Mouse (Mus musculus) CH12.LX (cell line): Measurements from ENCODE around the gene Cib1. TPM values are rescaled to one million over a fixed set of nuclear protein-coding genes. Genes with fewer than 3 reads are reported as not detected.

ENCODE experiments used
- DNase-seq: peaks from one replicate; pipeline ENCODE4 v3.0.0-alpha.2; 2013; ENCODE audit errors: extremely low read depth
- H3K27ac ChIP-seq: 2 replicates; pipeline ENCODE4 v1.5.1; 2012; ENCODE audit warnings: low read depth, mild to moderate bottlenecking, control low read depth, moderate library complexity; ENCODE audit not compliant: insufficient read depth
- H3K27me3 ChIP-seq: replicated peaks from 2 replicates; pipeline ENCODE3; 2012; ENCODE audit warnings: inconsistent platforms
- H3K36me3 ChIP-seq, 2 experiments: replicated peaks in 1 of 2; 2 replicates each; pipeline versions ENCODE3 to v1.6.1; 2012; ENCODE audit warnings: inconsistent platforms in 1 of 2, low read length in 1 of 2, mild to moderate bottlenecking in 1 of 2, mixed read lengths in 1 of 2, moderate library complexity in 1 of 2; ENCODE audit not compliant: control insufficient read depth in 1 of 2, insufficient read depth in 1 of 2
- H3K4me1 ChIP-seq, 2 experiments: 2 replicates each; pipeline ENCODE4 v1.6.1; 2012; ENCODE audit warnings: inconsistent platforms in 1 of 2, moderate library complexity in 1 of 2; ENCODE audit not compliant: insufficient read depth in 2 of 2, control insufficient read depth in 1 of 2
- H3K4me2 ChIP-seq: 2 replicates; pipeline ENCODE4 v1.6.1; 2012; ENCODE audit warnings: low read depth, mild to moderate bottlenecking, control low read depth; ENCODE audit not compliant: poor library complexity, insufficient read depth, severe bottlenecking
- H3K4me3 ChIP-seq, 3 experiments: fragments of 150-350 bp in 1 of 3; sonication (generic) in 1 of 3; replicated peaks in 1 of 3; 2 replicates each; pipeline versions ENCODE3 to v1.5.1; 2011 to 2012; ENCODE audit warnings: low read depth in 2 of 3, low read length in 2 of 3, mild to moderate bottlenecking in 2 of 3, moderate library complexity in 2 of 3, control low read depth in 1 of 3, improper control_type of control experiment in 1 of 3, inconsistent platforms in 1 of 3, mixed read lengths in 1 of 3; ENCODE audit not compliant: poor library complexity in 1 of 3
- H3K79me2 ChIP-seq: replicated peaks from 2 replicates; pipeline ENCODE4 v1.6.1; 2012; ENCODE audit warnings: mild to moderate bottlenecking, moderate library complexity; ENCODE audit not compliant: control insufficient read depth, poor library complexity, insufficient read depth, severe bottlenecking; ENCODE audit errors: extremely low read depth
- H3K9ac ChIP-seq: 2 replicates; pipeline ENCODE4 v1.6.1; 2012; ENCODE audit warnings: low read depth, mild to moderate bottlenecking, control low read depth, moderate library complexity; ENCODE audit not compliant: insufficient read depth
- H3K9me3 ChIP-seq: replicated peaks from 2 replicates; pipeline ENCODE3; 2012; ENCODE audit warnings: low read length, inconsistent platforms, mixed read lengths
- BHLHE40 ChIP-seq: IDR thresholded peaks from 2 replicates; pipeline ENCODE4 v1.6.1; 2011; ENCODE audit warnings: mild to moderate bottlenecking, low read depth, low read length, improper control_type of control experiment
- CHD1 ChIP-seq: IDR thresholded peaks from 2 replicates; pipeline ENCODE4 v1.6.1; 2012; ENCODE audit warnings: low read depth, low read length, improper control_type of control experiment, inconsistent platforms
- CHD2 ChIP-seq: IDR thresholded peaks from 2 replicates; pipeline ENCODE4 v1.6.1; 2011; ENCODE audit warnings: low read length, improper control_type of control experiment
- CTCF ChIP-seq, 2 experiments: IDR thresholded peaks in 1 of 2; conservative IDR thresholded peaks in 1 of 2; 2 replicates each; pipeline ENCODE4 v1.5.1; 2011 to 2012; ENCODE audit warnings: low read depth in 2 of 2, low read length in 2 of 2, improper control_type of control experiment in 1 of 2, inconsistent platforms in 1 of 2, mild to moderate bottlenecking in 1 of 2, moderate library complexity in 1 of 2
- E2F4 ChIP-seq: IDR thresholded peaks from 2 replicates; pipeline ENCODE4 v1.6.1; 2011; ENCODE audit warnings: low read depth, low read length, improper control_type of control experiment; ENCODE audit not compliant: insufficient replicate concordance
- ELF1 ChIP-seq: IDR thresholded peaks from 2 replicates; pipeline ENCODE4 v1.6.1; 2014; ENCODE audit warnings: low read depth, mild to moderate bottlenecking, inconsistent platforms, low read length, improper control_type of control experiment
- EP300 ChIP-seq: IDR thresholded peaks from 2 replicates; pipeline ENCODE4 v1.6.1; 2011; ENCODE audit warnings: low read length, improper control_type of control experiment
- HCFC1 ChIP-seq: IDR thresholded peaks from 2 replicates; pipeline ENCODE4 v1.6.1; 2012; ENCODE audit warnings: low read depth, mild to moderate bottlenecking, inconsistent platforms, low read length, improper control_type of control experiment
- IRF4 ChIP-seq: IDR thresholded peaks from 2 replicates; pipeline ENCODE4 v1.6.1; 2014; ENCODE audit warnings: low read depth, mild to moderate bottlenecking, inconsistent platforms, low read length, improper control_type of control experiment
- KAT2A ChIP-seq: IDR thresholded peaks from 2 replicates; pipeline ENCODE4 v1.6.1; 2012; ENCODE audit warnings: low read length, improper control_type of control experiment, inconsistent platforms; ENCODE audit not compliant: insufficient replicate concordance
- MAFK ChIP-seq: IDR thresholded peaks from 2 replicates; pipeline ENCODE4 v1.6.1; 2011; ENCODE audit warnings: low read length, improper control_type of control experiment; ENCODE audit not compliant: insufficient replicate concordance
- MAX ChIP-seq: IDR thresholded peaks from 2 replicates; pipeline ENCODE4 v1.6.1; 2011; ENCODE audit warnings: low read length, improper control_type of control experiment
- MAZ ChIP-seq: IDR thresholded peaks from 2 replicates; pipeline ENCODE4 v1.6.1; 2012; ENCODE audit warnings: low read depth, mild to moderate bottlenecking, inconsistent platforms, low read length, improper control_type of control experiment, moderate library complexity
- MEF2A ChIP-seq: IDR thresholded peaks from 2 replicates; pipeline ENCODE4 v1.6.1; 2014; ENCODE audit warnings: low read depth, mild to moderate bottlenecking, inconsistent platforms, low read length, improper control_type of control experiment, borderline replicate concordance
- MXI1 ChIP-seq: IDR thresholded peaks from 2 replicates; pipeline ENCODE4 v1.6.1; 2011; ENCODE audit warnings: mild to moderate bottlenecking, low read depth, low read length, improper control_type of control experiment
- MYC ChIP-seq: IDR thresholded peaks from 2 replicates; pipeline ENCODE4 v1.6.1; 2011; ENCODE audit warnings: low read depth, mild to moderate bottlenecking, improper control_type of control experiment, low read length
- NELFE ChIP-seq: IDR thresholded peaks from 2 replicates; pipeline ENCODE4 v1.6.1; 2011; ENCODE audit warnings: low read depth, low read length, improper control_type of control experiment
- NRF1 ChIP-seq: IDR thresholded peaks from 2 replicates; pipeline ENCODE4 v1.6.1; 2014; ENCODE audit warnings: low read depth, mild to moderate bottlenecking, inconsistent platforms, low read length, improper control_type of control experiment, moderate library complexity
- PAX5 ChIP-seq: IDR thresholded peaks from 2 replicates; pipeline ENCODE4 v1.6.1; 2012; ENCODE audit warnings: low read length, inconsistent platforms, mixed read lengths
- POLR2AphosphoS2 ChIP-seq: IDR thresholded peaks from 2 replicates; pipeline ENCODE4 v1.6.1; 2011; ENCODE audit warnings: low read depth, low read length, improper control_type of control experiment
- RCOR1 ChIP-seq: conservative IDR thresholded peaks from 2 replicates; pipeline ENCODE4 v1.6.1; 2012; ENCODE audit warnings: low read depth, mild to moderate bottlenecking, inconsistent platforms, low read length, improper control_type of control experiment
- SMC3 ChIP-seq: IDR thresholded peaks from 2 replicates; pipeline ENCODE4 v1.6.1; 2011; ENCODE audit warnings: low read depth, low read length, improper control_type of control experiment
- TBP ChIP-seq: conservative IDR thresholded peaks from 2 replicates; pipeline ENCODE4 v1.6.1; 2011; ENCODE audit warnings: low read depth, low read length, improper control_type of control experiment
- TCF12 ChIP-seq: IDR thresholded peaks from 2 replicates; pipeline ENCODE4 v1.6.1; 2014; ENCODE audit warnings: low read depth, mild to moderate bottlenecking, inconsistent platforms, low read length, improper control_type of control experiment
- UBTF ChIP-seq: IDR thresholded peaks from 2 replicates; pipeline ENCODE4 v1.6.1; 2012; ENCODE audit warnings: low read depth, mild to moderate bottlenecking, inconsistent platforms, low read length, improper control_type of control experiment, moderate library complexity
- USF1 ChIP-seq: IDR thresholded peaks from 2 replicates; pipeline ENCODE4 v1.6.1; 2014; ENCODE audit warnings: low read depth, mild to moderate bottlenecking, inconsistent platforms, low read length, improper control_type of control experiment
- USF2 ChIP-seq: conservative IDR thresholded peaks from 2 replicates; pipeline ENCODE4 v1.6.1; 2011; ENCODE audit warnings: low read depth, low read length, improper control_type of control experiment
- ZKSCAN1 ChIP-seq: IDR thresholded peaks from 2 replicates; pipeline ENCODE4 v1.6.1; 2012; ENCODE audit warnings: low read depth, inconsistent platforms, low read length, improper control_type of control experiment, borderline replicate concordance
- ZMIZ1 ChIP-seq: IDR thresholded peaks from 2 replicates; pipeline ENCODE4 v1.6.1; 2012; ENCODE audit warnings: low read depth, mild to moderate bottlenecking, inconsistent platforms, low read length, improper control_type of control experiment
- ZNF384 ChIP-seq: IDR thresholded peaks from 2 replicates; pipeline ENCODE4 v1.6.1; 2012; ENCODE audit warnings: low read depth, low read length, improper control_type of control experiment, inconsistent platforms
- dilution Hi-C: fragments of 300-500 bp; cut with MboI; formaldehyde crosslinking; loops from 2 replicates; pipeline ENCODE4 v1.14.3; 2020; ENCODE audit warnings: low sequenced_read_pairs; ENCODE audit not compliant: extremely low pct_unique_long_range_greater_than_20kb, extremely low pct_ligation_motif_present
- in situ Hi-C: fragments of 300-500 bp; cut with MboI; formaldehyde crosslinking; loops from 3 replicates; pipeline ENCODE4 v1.14.3; 2019; ENCODE audit warnings: low sequenced_read_pairs, low pct_ligation_motif_present, low pct_unique_long_range_greater_than_20kb, mixed read lengths
- polyA plus RNA-seq: library from polyadenylated mRNA; unstranded; fragments of >175 nt; gene quantifications from 2 replicates; pipeline ENCODE4 v1.2.1, GENCODE M21; 2012; ENCODE audit warnings: low read depth; ENCODE audit not compliant: insufficient read length
- total RNA-seq, 2 experiments: library from RNA; depleted of rRNA; stranded (reverse); fragments of 300-350 nt in 1 of 2; fragments of >200 nt in 1 of 2; gene quantifications; 2 replicates each; pipeline ENCODE4 v1.2.3; 2012 to 2014

The Cib1 gene
- total and polyA plus RNA-seq, 3 experiments, result 29.1 to 73.1 (median 48.1) TPM

DNA sequence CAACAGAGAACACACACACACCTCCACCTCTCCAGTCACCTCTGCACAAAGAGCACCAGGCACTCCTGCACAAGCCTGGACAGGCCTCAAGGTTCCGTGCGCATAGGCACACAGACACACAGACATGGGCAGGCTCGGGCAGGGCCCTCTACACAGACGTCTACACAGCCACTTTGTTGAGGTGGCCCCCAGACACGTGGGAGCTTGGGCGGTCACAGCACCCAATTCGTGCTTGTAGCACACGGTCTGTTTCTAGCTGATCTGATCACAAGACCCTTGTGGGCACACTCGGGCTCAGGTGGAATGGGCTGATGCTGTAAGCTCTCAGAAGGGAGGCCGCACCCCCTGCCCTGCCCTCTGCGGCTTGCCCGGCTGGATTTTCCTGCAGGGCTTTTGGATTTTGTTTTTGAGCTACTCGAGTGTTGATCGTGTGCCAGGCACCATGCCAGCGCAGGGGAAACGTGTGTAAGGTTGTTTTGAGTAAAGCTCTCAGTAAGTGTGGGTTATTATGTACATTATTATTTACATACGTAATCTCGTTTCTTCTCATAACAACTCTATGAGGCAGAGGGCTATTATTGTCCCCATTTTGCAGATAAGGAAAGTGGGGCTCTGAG, 24.5 kb downstream of the Cib1 start:
- no peaks in the 10 kb centered on the region for H3K9me3 ChIP-seq
- dilution Hi-C loops, result no loop called here
- H3K4me2 ChIP-seq, result peak overlapping the region; percentile 66
- in situ Hi-C loops, result no loop called here
- peak overlapping the region; percentile 90 for H3K27ac ChIP-seq
- H3K4me1 ChIP-seq, result peaks cover 59 to 95% of the 10 kb centered on the region in 2 experiments
- peak overlapping the region in 1 of 3 experiments; percentile 5 for H3K4me3 ChIP-seq
- no peaks in the 10 kb centered on the region for H3K27me3 ChIP-seq
- TF ChIP-seq MAFK (no peak), TCF12 (peak; percentile 74), MYC (peak; percentile 73), MAZ (peak; percentile 79), NRF1 (peak; percentile 65), SMC3 (no peak), RCOR1 (peak; percentile 61; the same call in 1 of the 2 replicates), POLR2AphosphoS2 (no peak), ZMIZ1 (0 out of 2 replicates have a peak, but pooled peaks have one; percentile 20), MXI1 (peak; percentile 88), KAT2A (no peak), PAX5 (no peak), MAX (peak; percentile 77), ELF1 (no peak), USF2 (no peak), IRF4 (peak; percentile 75; the same call in 1 of the 2 replicates), EP300 (peak; percentile 42; the same call in 1 of the 2 replicates), USF1 (peak; percentile 35; the same call in 1 of the 2 replicates), BHLHE40 (peak; percentile 85), CHD2 (no peak), ZNF384 (no peak), UBTF (0 out of 2 replicates have a peak, but pooled peaks have one; percentile 9), CTCF (conservative IDR thresholded peaks at IDR 0.05 in 1 of 2, IDR thresholded peaks at IDR 0.05 in 1 of 2; ENCODE audit: low read depth in 2 of 2, low read length in 2 of 2) (no peak), NELFE (no peak), E2F4 (no peak), ZKSCAN1 (no peak), TBP (no peak), CHD1 (peak; percentile 98), HCFC1 (no peak; the same call in 1 of the 2 replicates), MEF2A (peak; percentile 73; the same call in 1 of the 2 replicates)
- TF ChIP-seq, all 38 proteins: peak for 15
- Histone ChIP-seq H3K79me2 (peaks cover 53% of the 10 kb centered on the region), H3K9ac (peak overlapping the region; percentile 78; the same call in 1 of the 2 replicates), H3K36me3 (peaks cover 5% of the 10 kb centered on the region in 2 experiments)
- no peak for DNase-seq
